Mouse (Mus musculus) CH12.LX (cell line): ENCODE results near the gene Rem1. TPM values are rescaled to one million over a fixed set of nuclear protein-coding genes. Genes with fewer than 3 reads are reported as not detected.

Experiments
- DNase-seq: peaks from one replicate; pipeline ENCODE4 v3.0.0-alpha.2; 2013; ENCODE audit errors: extremely low read depth
- H3K27ac ChIP-seq: 2 replicates; pipeline ENCODE4 v1.5.1; 2012; ENCODE audit warnings: low read depth, mild to moderate bottlenecking, control low read depth, moderate library complexity; ENCODE audit not compliant: insufficient read depth
- H3K27me3 ChIP-seq: replicated peaks from 2 replicates; pipeline ENCODE3; 2012; ENCODE audit warnings: inconsistent platforms
- H3K36me3 ChIP-seq, 2 experiments: replicated peaks in 1 of 2; 2 replicates each; pipeline versions ENCODE3 to v1.6.1; 2012; ENCODE audit warnings: inconsistent platforms in 1 of 2, low read length in 1 of 2, mild to moderate bottlenecking in 1 of 2, mixed read lengths in 1 of 2, moderate library complexity in 1 of 2; ENCODE audit not compliant: control insufficient read depth in 1 of 2, insufficient read depth in 1 of 2
- H3K4me1 ChIP-seq, 2 experiments: 2 replicates each; pipeline ENCODE4 v1.6.1; 2012; ENCODE audit warnings: inconsistent platforms in 1 of 2, moderate library complexity in 1 of 2; ENCODE audit not compliant: insufficient read depth in 2 of 2, control insufficient read depth in 1 of 2
- H3K4me2 ChIP-seq: 2 replicates; pipeline ENCODE4 v1.6.1; 2012; ENCODE audit warnings: low read depth, mild to moderate bottlenecking, control low read depth; ENCODE audit not compliant: poor library complexity, insufficient read depth, severe bottlenecking
- H3K4me3 ChIP-seq, 3 experiments: fragments of 150-350 bp in 1 of 3; sonication (generic) in 1 of 3; replicated peaks in 1 of 3; 2 replicates each; pipeline versions ENCODE3 to v1.5.1; 2011 to 2012; ENCODE audit warnings: low read depth in 2 of 3, low read length in 2 of 3, mild to moderate bottlenecking in 2 of 3, moderate library complexity in 2 of 3, control low read depth in 1 of 3, improper control_type of control experiment in 1 of 3, inconsistent platforms in 1 of 3, mixed read lengths in 1 of 3; ENCODE audit not compliant: poor library complexity in 1 of 3
- H3K79me2 ChIP-seq: replicated peaks from 2 replicates; pipeline ENCODE4 v1.6.1; 2012; ENCODE audit warnings: mild to moderate bottlenecking, moderate library complexity; ENCODE audit not compliant: control insufficient read depth, poor library complexity, insufficient read depth, severe bottlenecking; ENCODE audit errors: extremely low read depth
- H3K9ac ChIP-seq: 2 replicates; pipeline ENCODE4 v1.6.1; 2012; ENCODE audit warnings: low read depth, mild to moderate bottlenecking, control low read depth, moderate library complexity; ENCODE audit not compliant: insufficient read depth
- H3K9me3 ChIP-seq: replicated peaks from 2 replicates; pipeline ENCODE3; 2012; ENCODE audit warnings: low read length, inconsistent platforms, mixed read lengths
- BHLHE40 ChIP-seq: IDR thresholded peaks from 2 replicates; pipeline ENCODE4 v1.6.1; 2011; ENCODE audit warnings: mild to moderate bottlenecking, low read depth, low read length, improper control_type of control experiment
- CHD1 ChIP-seq: IDR thresholded peaks from 2 replicates; pipeline ENCODE4 v1.6.1; 2012; ENCODE audit warnings: low read depth, low read length, improper control_type of control experiment, inconsistent platforms
- CTCF ChIP-seq, 2 experiments: IDR thresholded peaks in 1 of 2; conservative IDR thresholded peaks in 1 of 2; 2 replicates each; pipeline ENCODE4 v1.5.1; 2011 to 2012; ENCODE audit warnings: low read depth in 2 of 2, low read length in 2 of 2, improper control_type of control experiment in 1 of 2, inconsistent platforms in 1 of 2, mild to moderate bottlenecking in 1 of 2, moderate library complexity in 1 of 2
- E2F4 ChIP-seq: IDR thresholded peaks from 2 replicates; pipeline ENCODE4 v1.6.1; 2011; ENCODE audit warnings: low read depth, low read length, improper control_type of control experiment; ENCODE audit not compliant: insufficient replicate concordance
- ETS1 ChIP-seq: conservative IDR thresholded peaks from 2 replicates; pipeline ENCODE4 v1.6.1; 2012; ENCODE audit warnings: low read depth, mild to moderate bottlenecking, inconsistent platforms, low read length, improper control_type of control experiment, moderate library complexity
- HCFC1 ChIP-seq: IDR thresholded peaks from 2 replicates; pipeline ENCODE4 v1.6.1; 2012; ENCODE audit warnings: low read depth, mild to moderate bottlenecking, inconsistent platforms, low read length, improper control_type of control experiment
- IRF4 ChIP-seq: IDR thresholded peaks from 2 replicates; pipeline ENCODE4 v1.6.1; 2014; ENCODE audit warnings: low read depth, mild to moderate bottlenecking, inconsistent platforms, low read length, improper control_type of control experiment
- JUND ChIP-seq: conservative IDR thresholded peaks from 2 replicates; pipeline ENCODE4 v1.6.1; 2011; ENCODE audit warnings: low read depth, low read length, improper control_type of control experiment
- KAT2A ChIP-seq: IDR thresholded peaks from 2 replicates; pipeline ENCODE4 v1.6.1; 2012; ENCODE audit warnings: low read length, improper control_type of control experiment, inconsistent platforms; ENCODE audit not compliant: insufficient replicate concordance
- MEF2A ChIP-seq: IDR thresholded peaks from 2 replicates; pipeline ENCODE4 v1.6.1; 2014; ENCODE audit warnings: low read depth, mild to moderate bottlenecking, inconsistent platforms, low read length, improper control_type of control experiment, borderline replicate concordance
- MXI1 ChIP-seq: IDR thresholded peaks from 2 replicates; pipeline ENCODE4 v1.6.1; 2011; ENCODE audit warnings: mild to moderate bottlenecking, low read depth, low read length, improper control_type of control experiment
- NRF1 ChIP-seq: IDR thresholded peaks from 2 replicates; pipeline ENCODE4 v1.6.1; 2014; ENCODE audit warnings: low read depth, mild to moderate bottlenecking, inconsistent platforms, low read length, improper control_type of control experiment, moderate library complexity
- PAX5 ChIP-seq: IDR thresholded peaks from 2 replicates; pipeline ENCODE4 v1.6.1; 2012; ENCODE audit warnings: low read length, inconsistent platforms, mixed read lengths
- POLR2AphosphoS2 ChIP-seq: IDR thresholded peaks from 2 replicates; pipeline ENCODE4 v1.6.1; 2011; ENCODE audit warnings: low read depth, low read length, improper control_type of control experiment
- RAD21 ChIP-seq: IDR thresholded peaks from 2 replicates; pipeline ENCODE4 v1.6.1; 2011; ENCODE audit warnings: low read depth, mild to moderate bottlenecking, low read length, improper control_type of control experiment, moderate library complexity
- RCOR1 ChIP-seq: conservative IDR thresholded peaks from 2 replicates; pipeline ENCODE4 v1.6.1; 2012; ENCODE audit warnings: low read depth, mild to moderate bottlenecking, inconsistent platforms, low read length, improper control_type of control experiment
- SMC3 ChIP-seq: IDR thresholded peaks from 2 replicates; pipeline ENCODE4 v1.6.1; 2011; ENCODE audit warnings: low read depth, low read length, improper control_type of control experiment
- TBP ChIP-seq: conservative IDR thresholded peaks from 2 replicates; pipeline ENCODE4 v1.6.1; 2011; ENCODE audit warnings: low read depth, low read length, improper control_type of control experiment
- USF1 ChIP-seq: IDR thresholded peaks from 2 replicates; pipeline ENCODE4 v1.6.1; 2014; ENCODE audit warnings: low read depth, mild to moderate bottlenecking, inconsistent platforms, low read length, improper control_type of control experiment
- ZKSCAN1 ChIP-seq: IDR thresholded peaks from 2 replicates; pipeline ENCODE4 v1.6.1; 2012; ENCODE audit warnings: low read depth, inconsistent platforms, low read length, improper control_type of control experiment, borderline replicate concordance
- dilution Hi-C: fragments of 300-500 bp; cut with MboI; formaldehyde crosslinking; loops from 2 replicates; pipeline ENCODE4 v1.14.3; 2020; ENCODE audit warnings: low sequenced_read_pairs; ENCODE audit not compliant: extremely low pct_unique_long_range_greater_than_20kb, extremely low pct_ligation_motif_present
- in situ Hi-C: fragments of 300-500 bp; cut with MboI; formaldehyde crosslinking; loops from 3 replicates; pipeline ENCODE4 v1.14.3; 2019; ENCODE audit warnings: low sequenced_read_pairs, low pct_ligation_motif_present, low pct_unique_long_range_greater_than_20kb, mixed read lengths
- polyA plus RNA-seq: library from polyadenylated mRNA; unstranded; fragments of >175 nt; gene quantifications from 2 replicates; pipeline ENCODE4 v1.2.1, GENCODE M21; 2012; ENCODE audit warnings: low read depth; ENCODE audit not compliant: insufficient read length
- total RNA-seq, 2 experiments: library from RNA; depleted of rRNA; stranded (reverse); fragments of 300-350 nt in 1 of 2; fragments of >200 nt in 1 of 2; gene quantifications; 2 replicates each; pipeline ENCODE4 v1.2.3; 2012 to 2014

Gene Rem1
- total and polyA plus RNA-seq, 3 experiments, result 0.55 to 0.82 (median 0.80) TPM

DNA sequence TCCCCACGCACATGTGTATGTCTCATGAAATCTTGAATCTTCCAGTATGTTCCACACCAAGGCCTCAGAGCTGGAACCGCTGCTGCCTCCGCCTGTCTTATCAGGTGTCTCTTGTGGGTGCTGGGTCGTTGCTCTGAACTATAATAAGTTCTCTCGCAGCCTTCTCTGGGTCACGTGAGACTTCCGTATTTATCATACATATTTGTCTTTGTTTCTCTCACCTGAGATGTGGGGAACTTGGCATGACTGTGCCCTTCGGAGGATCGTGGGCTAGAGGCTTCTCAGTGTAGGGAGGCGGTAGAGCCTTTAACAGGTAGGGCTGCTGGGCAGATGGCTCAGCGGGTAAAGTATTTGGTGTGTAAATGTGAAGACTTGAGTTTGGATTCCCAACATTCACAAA, 46.1 kb upstream of the Rem1 start:
- Histone ChIP-seq H3K4me1 (no peaks in the 10 kb centered on the region), H3K9me3 (no peaks in the 10 kb centered on the region), H3K79me2 (no peaks in the 10 kb centered on the region), H3K36me3 (no peaks in the 10 kb centered on the region), H3K27me3 (peaks cover 57% of the 10 kb centered on the region), H3K27ac (no peak overlapping the region), H3K4me3 (no peak overlapping the region), H3K9ac (no peak overlapping the region), H3K4me2 (no peak overlapping the region)
- in situ Hi-C loops (loop anchor here (25.0 kb wide), 1 partner anchor 118 kb away; the partner anchor contains the start of gene Defb23), dilution Hi-C loops (no loop called here)
- TF ChIP-seq HCFC1, result no peak
- DNase-seq, result no peak

- no peak for TF ChIP-seq PAX5
- no peak for TF ChIP-seq IRF4
- no peak for TF ChIP-seq MEF2A
- TF ChIP-seq RAD21, result peak; percentile 47
- TF ChIP-seq ETS1, result no peak
- TF ChIP-seq USF1, result no peak
- TF ChIP-seq POLR2AphosphoS2, result no peak
- peak; percentile 59 to 71; a peak in 3 of 4 replicates for TF ChIP-seq CTCF (conservative IDR thresholded peaks at IDR 0.05 in 1 of 2, IDR thresholded peaks at IDR 0.05 in 1 of 2; ENCODE audit: low read depth in 2 of 2, low read length in 2 of 2)
- peak; percentile 69 for TF ChIP-seq SMC3
Observed at GRCm38 (mm10) chr2:152586926-152587560, 39.7 kb upstream of the Rem1 start.

GRCm38 (mm10) chr2:152588450-152588849, 38.3 kb upstream of the Rem1 start:
- Histone ChIP-seq H3K4me1 (peaks cover 0 to 9% of the 10 kb centered on the region in 2 experiments; a peak in 2 of 4 replicates), H3K36me3 (no peaks in the 10 kb centered on the region), H3K4me2 (no peak overlapping the region), H3K9ac (no peak overlapping the region), H3K27me3 (peaks cover 33% of the 10 kb centered on the region), H3K27ac (no peak overlapping the region), H3K79me2 (no peaks in the 10 kb centered on the region), H3K9me3 (no peaks in the 10 kb centered on the region), H3K4me3 (no peak overlapping the region)
- in situ Hi-C loops (loop anchor here (25.0 kb wide), 1 partner anchor 126 kb away; the partner anchor contains the start of gene Defb23), dilution Hi-C loops (no loop called here)
- no peak for TF ChIP-seq RCOR1
- no peak for TF ChIP-seq JUND
- TF ChIP-seq CTCF (conservative IDR thresholded peaks at IDR 0.05 in 1 of 2, IDR thresholded peaks at IDR 0.05 in 1 of 2; ENCODE audit: low read depth in 2 of 2, low read length in 2 of 2), result no peak
- TF ChIP-seq BHLHE40, result no peak
- TF ChIP-seq TBP, result no peak
- no peak for TF ChIP-seq KAT2A
- TF ChIP-seq E2F4, result no peak
- TF ChIP-seq MEF2A, result no peak
- TF ChIP-seq MXI1, result no peak
- no peak for TF ChIP-seq CHD1
- TF ChIP-seq NRF1, result no peak
- TF ChIP-seq ZKSCAN1, result no peak
- no peak for DNase-seq

More at GRCm38 (mm10) chr2:152586926-152587560, 39.7 kb upstream of the Rem1 start:
- no peaks in the 10 kb centered on the region for H3K9me3 ChIP-seq
- H3K27me3 ChIP-seq, result peaks cover 42% of the 10 kb centered on the region
- H3K27ac ChIP-seq, result no peak overlapping the region
- peak; percentile 43 for DNase-seq
- in situ Hi-C loops, result loop anchor here (25.0 kb wide), 1 partner anchor 125 kb away; the partner anchor contains the start of gene Defb23
- H3K4me3 ChIP-seq, result no peak overlapping the region
- peaks cover 0 to 7% of the 10 kb centered on the region in 2 experiments; a peak in 2 of 4 replicates for H3K4me1 ChIP-seq
- H3K79me2 ChIP-seq, result no peaks in the 10 kb centered on the region
- H3K36me3 ChIP-seq, result no peaks in the 10 kb centered on the region
- H3K9ac ChIP-seq, result no peak overlapping the region
- no peak overlapping the region for H3K4me2 ChIP-seq
- dilution Hi-C loops, result no loop called here
